Mouse (Mus musculus) olfactory bulb, adult 2 months (tissue): ENCODE results near the gene Insl5.

Experiments
- CTCF ChIP-seq: fragments of 200-500 bp; IDR thresholded peaks from 2 replicates; pipeline ENCODE4 v1.5.1; 2012; ENCODE audit warnings: low read depth, mild to moderate bottlenecking, low read length, moderate library complexity; ENCODE audit not compliant: insufficient read depth
- POLR2A ChIP-seq: fragments of 200-500 bp; IDR thresholded peaks from 2 replicates; pipeline ENCODE4 v1.6.1; 2012; ENCODE audit warnings: mild to moderate bottlenecking, low read depth, low read length, moderate library complexity; ENCODE audit not compliant: insufficient read depth

DNA sequence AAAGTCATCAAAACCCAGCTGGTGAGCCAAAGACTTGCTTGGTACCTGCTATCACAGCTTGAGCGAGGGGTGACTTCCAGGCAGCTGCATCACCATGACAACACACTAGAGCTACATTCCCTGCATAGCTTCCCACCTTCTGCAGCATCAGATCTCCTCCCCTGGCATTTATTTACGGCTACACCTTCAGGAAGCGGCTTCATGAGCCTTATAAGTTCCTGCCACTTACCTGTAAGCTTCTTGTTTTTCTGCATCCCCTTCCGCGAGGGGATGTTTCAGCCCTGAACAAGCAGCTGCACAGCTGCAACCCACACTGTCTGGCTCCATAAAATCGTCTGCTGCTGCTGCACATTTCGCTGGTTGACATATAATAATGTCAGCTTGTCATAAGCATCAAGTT, 14.8 kb downstream of the Insl5 start:
- no peak for TF ChIP-seq POLR2A
- TF ChIP-seq CTCF, result no peak
